In genomic region chr6:94287387-94287786, GRCm38 (mm10) we compare ENCODE assay signal across 24 mouse cellular contexts. TPM values are rescaled to one million over a fixed set of nuclear protein-coding genes. Genes with fewer than 3 reads are reported as not detected.
DNase-seq lines count a peak whose midpoint lies in the region; ATAC-seq and TF ChIP-seq lines count a peak whose summit lies in the region.
"Had no signal": no experiment of that assay in that cellular context is flagged by ENCODE, and none has a peak within 500 bp of the region (broad histone marks: within the 10 kb centered on the region; RNA-seq: fewer than 3 reads in every experiment).

No protein-coding gene starts in this region.

- ATAC-seq in lung, embryonic 14.5 days (ENCODE audit: insufficient read depth): no peak
- ATAC-seq in forebrain, embryonic 15.5 days (replicated peaks): no peak
- ATAC-seq: forebrain, postnatal 0 days; intestine, embryonic 16.5 days; midbrain, embryonic 16.5 days had no signal

- H3K27ac ChIP-seq in layer of hippocampus, adult 2 months: no peak overlapping the region
- no peak overlapping the region for H3K27ac ChIP-seq in lung, embryonic 14.5 days (ENCODE audit: low read depth)
- no peak overlapping the region for H3K27ac ChIP-seq in forebrain, embryonic 15.5 days (replicated peaks)
- H3K27ac ChIP-seq: embryonic facial prominence, embryonic 10.5 days; forebrain, embryonic 10.5 days; hindbrain, embryonic 15.5 days; limb, embryonic 12.5 days; macrophage; midbrain, embryonic 10.5 days; neural tube, embryonic 13.5 days had no signal

- 0 out of 2 replicates have a peak, but pooled peaks cover 3% of the 10 kb centered on the region for H3K9me3 ChIP-seq in lung, embryonic 14.5 days (ENCODE audit: low read depth, low read length)
- no peaks in the 10 kb centered on the region for H3K9me3 ChIP-seq in forebrain, embryonic 15.5 days
- H3K9me3 ChIP-seq: hindbrain, embryonic 15.5 days; neural tube, embryonic 13.5 days had no signal

- H3K4me1 ChIP-seq in lung, embryonic 14.5 days (ENCODE audit: insufficient read depth): no peaks in the 10 kb centered on the region
- peaks cover 15% of the 10 kb centered on the region for H3K4me1 ChIP-seq in forebrain, embryonic 15.5 days

- peak; percentile 42 for TF ChIP-seq CTCF in layer of hippocampus, adult 2 months (conservative IDR thresholded peaks at IDR 0.05)
- peak; percentile 32 for TF ChIP-seq CTCF in lung, embryonic 14.5 days (IDR thresholded peaks at IDR 0.05; ENCODE audit: low read depth)

- DNase-seq in layer of hippocampus, adult 2 months (ENCODE audit: low spot score in 2 of 2): no peak
- DNase-seq in layer of hippocampus, adult 11-12 months (ENCODE audit: low spot score): no peak
- DNase-seq in lung, embryonic 14.5 days: no peak
- no peak for DNase-seq in lung, adult 18-20 months
- peak; percentile 62 for DNase-seq in R1 (ENCODE audit: low read depth, low spot score)
- DNase-seq in cerebellum, adult 11-12 months: no peak
- DNase-seq: adrenal gland, adult 2 months; cerebellum, adult 11 months; cerebellum, postnatal 10 days; forebrain, postnatal 0 days; retina, postnatal 1 day; right cerebral cortex, postnatal 25 days; thymus, postnatal 25 days had no signal

- no peak overlapping the region for H3K4me3 ChIP-seq in layer of hippocampus, adult 2 months
- no peak overlapping the region for H3K4me3 ChIP-seq in lung, embryonic 14.5 days (ENCODE audit: low read depth, low read length)
- no peak overlapping the region for H3K4me3 ChIP-seq in forebrain, embryonic 15.5 days
- H3K4me3 ChIP-seq: embryonic facial prominence, embryonic 10.5 days; forebrain, embryonic 10.5 days; hindbrain, embryonic 15.5 days; limb, embryonic 12.5 days; midbrain, embryonic 10.5 days; myocyte; neural tube, embryonic 13.5 days had no signal

- H3K36me3 ChIP-seq in lung, embryonic 14.5 days (ENCODE audit: insufficient read depth): no peaks in the 10 kb centered on the region
- H3K36me3 ChIP-seq in forebrain, embryonic 15.5 days: no peaks in the 10 kb centered on the region
- H3K36me3 ChIP-seq: forebrain, embryonic 10.5 days; hindbrain, embryonic 15.5 days; midbrain, embryonic 10.5 days; neural tube, embryonic 13.5 days had no signal

- H3K4me2 ChIP-seq in lung, embryonic 14.5 days: no peak overlapping the region
- no peak overlapping the region for H3K4me2 ChIP-seq in forebrain, embryonic 15.5 days (replicated peaks)
- H3K4me2 ChIP-seq: hindbrain, embryonic 15.5 days; limb, embryonic 12.5 days; neural tube, embryonic 13.5 days had no signal

- H3K27me3 ChIP-seq in lung, embryonic 14.5 days (ENCODE audit: insufficient read depth, low read length): no peaks in the 10 kb centered on the region
- H3K27me3 ChIP-seq in forebrain, embryonic 15.5 days: no peaks in the 10 kb centered on the region
- H3K27me3 ChIP-seq: hindbrain, embryonic 15.5 days; limb, embryonic 12.5 days; neural tube, embryonic 13.5 days had no signal

- no peak overlapping the region for H3K9ac ChIP-seq in lung, embryonic 14.5 days
- no peak overlapping the region for H3K9ac ChIP-seq in forebrain, embryonic 15.5 days (replicated peaks)
- H3K9ac ChIP-seq: forebrain, postnatal 0 days; hindbrain, embryonic 15.5 days; limb, embryonic 12.5 days; neural tube, embryonic 13.5 days had no signal

RNA-seq across cellular contexts. Expression of gene Magi1, which starts 3.7 kb away (rescaled TPM):
- 10 to 100 TPM; 46.5 to 48.8 TPM for total RNA-seq in layer of hippocampus, adult 2 months (2021)
- 8.1 and 10.1 TPM in 2 replicates for polyA plus RNA-seq in lung, embryonic 14.5 days (2014; fragmentation: Nextera tagmentation; extraction: Ambion mirVana)
- 36.7 and 38.0 TPM in 2 replicates for polyA plus RNA-seq in forebrain, embryonic 15.5 days (2015; fragmentation: Nextera tagmentation; extraction: Ambion mirVana)
